Mouse (Mus musculus) midbrain, embryonic 16.5 days (tissue): Measurements from ENCODE around the gene Cubn. TPM values are rescaled to one million over a fixed set of nuclear protein-coding genes. Genes with fewer than 3 reads are reported as not detected.

ENCODE experiments used
- ATAC-seq: fragments of 200-750 bp; cut with Nextera tagmentation; 2 replicates; pipeline ENCODE4 v1.8.0; 2017; ENCODE audit warnings: moderate TSS enrichment
- H3K27ac ChIP-seq: fragments of 300-500 bp; sonication (generic); 2 replicates; pipeline ENCODE4 v1.5.1; 2014; ENCODE audit warnings: mild to moderate bottlenecking, low read length, mixed read lengths
- H3K27me3 ChIP-seq: fragments of 300-500 bp; sonication (generic); 2 replicates; pipeline ENCODE4 v1.6.1; 2014; ENCODE audit warnings: low read depth, low read length, mixed read lengths; ENCODE audit not compliant: control insufficient read depth, insufficient read depth
- H3K36me3 ChIP-seq: fragments of 300-500 bp; sonication (generic); 2 replicates; pipeline ENCODE4 v1.6.1; 2014; ENCODE audit warnings: mild to moderate bottlenecking, low read length, moderate library complexity, mixed read lengths; ENCODE audit not compliant: control insufficient read depth, insufficient read depth
- H3K4me1 ChIP-seq: fragments of 300-500 bp; sonication (generic); 2 replicates; pipeline ENCODE4 v1.6.1; 2014; ENCODE audit warnings: mild to moderate bottlenecking, low read length, mixed read lengths; ENCODE audit not compliant: control insufficient read depth, insufficient read depth
- H3K4me2 ChIP-seq: fragments of 300-500 bp; sonication (generic); 2 replicates; pipeline ENCODE4 v1.6.1; 2014; ENCODE audit warnings: mild to moderate bottlenecking, low read length, mixed read lengths
- H3K4me3 ChIP-seq: fragments of 300-500 bp; sonication (generic); 2 replicates; pipeline ENCODE4 v1.5.1; 2014; ENCODE audit warnings: low read depth, mild to moderate bottlenecking, low read length, moderate library complexity, mixed read lengths
- H3K9ac ChIP-seq: fragments of 300-500 bp; sonication (generic); 2 replicates; pipeline ENCODE4 v1.6.1; 2014; ENCODE audit warnings: low read depth, low read length, mixed read lengths
- H3K9me3 ChIP-seq: fragments of 300-500 bp; sonication (generic); replicated peaks from 2 replicates; pipeline ENCODE4 v1.6.1; 2014; ENCODE audit warnings: mild to moderate bottlenecking, low read length, mixed read lengths; ENCODE audit not compliant: control insufficient read depth, poor library complexity, severe bottlenecking
- WGBS: fragments of 180-500 bp; shearing (Covaris S2); extraction: QIAGEN DNeasy Blood & Tissue Kit; methylation state at CpG from one replicate; pipeline ENCODE4 v1.1.7; 2014; 5-methylcytosine and 5-hydroxymethylcytosine counted together
- polyA plus RNA-seq: library from polyadenylated mRNA; unstranded; fragments of >200 nt; fragmentation: Nextera tagmentation; extraction: Ambion mirVana; gene quantifications from 2 replicates; pipeline ENCODE4 v1.2.1, GENCODE M21; 2015

Cubn gene
- polyA plus RNA-seq, 1 experiment from 2014 or later, result 0.63 TPM

- H3K4me2 ChIP-seq, result no peak overlapping the region
- WGBS, result 90% methylated on average over 3 of the region's 3 CpGs
- no peaks in the 10 kb centered on the region for H3K9me3 ChIP-seq
- no peak overlapping the region for H3K4me3 ChIP-seq
- H3K27me3 ChIP-seq, result no peaks in the 10 kb centered on the region
- H3K27ac ChIP-seq, result no peak overlapping the region
- no peaks in the 10 kb centered on the region for H3K4me1 ChIP-seq
- no peak overlapping the region for H3K9ac ChIP-seq
- H3K36me3 ChIP-seq, result no peaks in the 10 kb centered on the region
- ATAC-seq, result no peak
Measured at GRCm38 (mm10) chr2:13466685-13467084, 24.9 kb downstream of the Cubn start.

DNA sequence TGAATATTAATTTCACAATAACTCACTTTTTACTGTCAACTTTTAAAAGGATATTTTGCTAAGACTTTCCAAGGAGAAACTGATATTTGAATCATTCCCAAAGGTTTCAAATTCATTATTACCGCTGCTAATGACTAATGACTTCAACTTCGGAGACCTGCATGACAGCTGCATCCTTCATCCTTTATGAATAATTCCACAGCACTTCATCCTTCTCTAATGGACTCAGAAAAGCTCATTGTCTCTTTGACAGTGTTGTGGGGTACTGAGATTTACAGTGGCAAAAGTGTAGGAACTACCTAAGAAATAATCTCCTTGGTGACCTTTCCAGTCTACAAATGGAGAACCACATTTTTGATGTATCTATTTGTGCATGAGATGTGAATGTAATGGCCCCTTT lies 33.5 kb downstream of the Cubn start:
- Histone ChIP-seq H3K4me3 (no peak overlapping the region), H3K27me3 (no peaks in the 10 kb centered on the region), H3K4me2 (no peak overlapping the region), H3K9ac (no peak overlapping the region), H3K36me3 (no peaks in the 10 kb centered on the region), H3K9me3 (no peaks in the 10 kb centered on the region), H3K27ac (no peak overlapping the region), H3K4me1 (no peaks in the 10 kb centered on the region)
- 70% methylated on average over 2 of the region's 2 CpGs for WGBS
- ATAC-seq, result no peak

GRCm38 (mm10) chr2:13456821-13457220 lies 34.8 kb downstream of the Cubn start:
- 80% methylated on average over 1 of the region's 1 CpGs for WGBS
- H3K9ac ChIP-seq, result no peak overlapping the region
- H3K27ac ChIP-seq, result no peak overlapping the region
- no peaks in the 10 kb centered on the region for H3K36me3 ChIP-seq
- no peaks in the 10 kb centered on the region for H3K27me3 ChIP-seq
- H3K4me3 ChIP-seq, result no peak overlapping the region
- no peaks in the 10 kb centered on the region for H3K4me1 ChIP-seq
- no peak overlapping the region for H3K4me2 ChIP-seq
- ATAC-seq, result no peak
- H3K9me3 ChIP-seq, result no peaks in the 10 kb centered on the region

GRCm38 (mm10) chr2:13451495-13452491 lies 39.8 kb downstream of the Cubn start:
- Histone ChIP-seq H3K4me3 (no peak overlapping the region), H3K27me3 (no peaks in the 10 kb centered on the region), H3K9me3 (no peaks in the 10 kb centered on the region), H3K36me3 (no peaks in the 10 kb centered on the region), H3K27ac (no peak overlapping the region), H3K4me2 (no peak overlapping the region), H3K4me1 (0 out of 2 replicates have a peak, but pooled peaks cover 2% of the 10 kb centered on the region), H3K9ac (no peak overlapping the region)
- ATAC-seq, result 0 out of 2 replicates have a peak, but pooled peaks have one; percentile 26
- WGBS, result 56% methylated on average over 13 of the region's 13 CpGs

- Histone ChIP-seq H3K4me3 (no peak overlapping the region), H3K4me2 (no peak overlapping the region), H3K9me3 (no peaks in the 10 kb centered on the region), H3K4me1 (0 out of 2 replicates have a peak, but pooled peaks cover 2% of the 10 kb centered on the region), H3K36me3 (no peaks in the 10 kb centered on the region), H3K27me3 (no peaks in the 10 kb centered on the region), H3K27ac (no peak overlapping the region), H3K9ac (no peak overlapping the region)
- 58% methylated on average over 3 of the region's 3 CpGs for WGBS
- ATAC-seq, result no peak; the same call in 1 of the 2 replicates
Measured at GRCm38 (mm10) chr2:13450895-13451294, 40.7 kb downstream of the Cubn start.

- no peak overlapping the region for H3K4me3 ChIP-seq
- H3K4me1 ChIP-seq, result 0 out of 2 replicates have a peak, but pooled peaks cover 2% of the 10 kb centered on the region
- H3K4me2 ChIP-seq, result no peak overlapping the region
- no peaks in the 10 kb centered on the region for H3K9me3 ChIP-seq
- no peaks in the 10 kb centered on the region for H3K27me3 ChIP-seq
- H3K27ac ChIP-seq, result peak overlapping the region; percentile 37; the same call in 1 of the 2 replicates
- no peak overlapping the region for H3K9ac ChIP-seq
- ATAC-seq, result peak; percentile 56; the same call in 1 of the 2 replicates
- WGBS, result 56% methylated on average over 2 of the region's 2 CpGs
- no peaks in the 10 kb centered on the region for H3K36me3 ChIP-seq
Measured at GRCm38 (mm10) chr2:13450470-13450869, 41.1 kb downstream of the Cubn start.

DNA sequence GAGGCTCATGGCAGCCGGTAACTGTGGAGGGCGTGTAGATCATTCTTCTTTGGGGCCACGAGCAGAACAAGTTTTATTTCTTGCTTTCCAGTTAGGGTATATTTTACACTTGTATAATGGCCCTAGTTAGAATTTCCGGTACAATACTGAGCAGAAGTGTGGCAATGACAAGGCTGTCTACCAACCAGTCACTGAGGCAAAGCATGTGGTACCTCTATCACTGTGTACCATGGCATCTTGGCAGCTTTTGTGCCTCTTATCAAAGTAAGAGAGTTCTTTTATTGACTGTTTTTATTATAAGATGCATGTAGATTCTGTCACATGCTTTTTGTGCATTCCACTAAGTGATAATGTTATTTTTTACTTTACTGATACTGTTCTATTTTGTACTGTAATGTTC lies 46.5 kb downstream of the Cubn start:
- ATAC-seq, result no peak
- Histone ChIP-seq H3K27ac (no peak overlapping the region), H3K27me3 (no peaks in the 10 kb centered on the region), H3K9me3 (no peaks in the 10 kb centered on the region), H3K4me2 (no peak overlapping the region), H3K36me3 (no peaks in the 10 kb centered on the region), H3K9ac (no peak overlapping the region), H3K4me3 (no peak overlapping the region), H3K4me1 (no peaks in the 10 kb centered on the region)
- WGBS, result 93% methylated on average over 4 of the region's 4 CpGs

DNA sequence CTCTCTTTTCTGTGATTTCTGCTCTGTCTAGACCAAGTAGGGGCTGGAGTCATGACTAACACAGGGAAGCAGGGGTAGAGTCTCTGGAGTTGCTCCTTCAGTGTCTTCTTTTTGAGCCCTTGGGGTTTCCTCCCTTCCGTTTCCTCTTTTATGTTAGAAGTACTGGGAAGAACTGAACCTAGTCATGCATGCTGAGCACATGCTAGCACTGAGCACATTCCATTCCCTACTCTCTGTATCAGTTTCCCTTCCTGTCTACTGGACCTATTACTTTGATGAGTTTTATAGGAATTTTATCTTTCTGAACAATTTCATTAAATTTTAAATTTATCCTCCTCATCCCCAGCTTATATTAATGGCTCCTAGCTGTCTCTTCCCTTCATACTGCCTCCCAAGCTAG lies 52.6 kb downstream of the Cubn start:
- H3K4me3 ChIP-seq, result no peak overlapping the region
- 27% methylated on average over 1 of the region's 1 CpGs for WGBS

DNA sequence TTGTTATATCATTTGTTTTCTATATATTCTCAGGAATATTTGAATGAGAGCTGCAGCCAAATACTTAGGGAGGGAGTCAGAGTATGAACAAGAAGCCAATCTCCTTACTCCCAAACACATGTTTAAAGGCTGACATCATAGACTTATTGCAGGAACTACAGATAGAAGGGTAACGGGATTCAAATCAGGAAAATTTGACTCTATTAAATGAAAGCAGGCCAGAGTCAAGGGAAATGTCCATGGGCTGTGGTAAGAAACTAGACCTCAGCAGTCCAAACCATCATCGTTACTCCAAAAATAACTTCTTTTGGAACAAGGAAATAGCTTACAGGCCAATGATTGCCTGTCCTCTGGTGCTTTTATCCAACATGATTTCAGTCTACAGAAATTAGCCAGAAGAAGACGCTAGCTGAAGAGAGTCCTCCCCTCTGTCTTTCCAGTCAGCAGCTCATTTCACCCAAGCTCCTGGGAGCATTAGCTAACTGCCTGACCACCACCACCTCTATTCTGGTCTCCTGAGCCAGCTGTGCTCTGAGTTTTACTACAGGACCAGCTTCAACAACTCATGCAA lies 53.3 kb downstream of the Cubn start:
- no peak overlapping the region for H3K27ac ChIP-seq
- no peak overlapping the region for H3K4me2 ChIP-seq
- H3K4me3 ChIP-seq, result no peak overlapping the region
- no peaks in the 10 kb centered on the region for H3K36me3 ChIP-seq
- 97% methylated on average over 3 of the region's 3 CpGs for WGBS
- H3K9me3 ChIP-seq, result no peaks in the 10 kb centered on the region
- H3K27me3 ChIP-seq, result no peaks in the 10 kb centered on the region
- no peak overlapping the region for H3K9ac ChIP-seq
- ATAC-seq, result no peak
- no peaks in the 10 kb centered on the region for H3K4me1 ChIP-seq

More for the DNA sequence above, 52.6 kb downstream of the Cubn start:
- Histone ChIP-seq H3K27me3 (no peaks in the 10 kb centered on the region), H3K27ac (no peak overlapping the region), H3K36me3 (no peaks in the 10 kb centered on the region), H3K9me3 (no peaks in the 10 kb centered on the region), H3K9ac (no peak overlapping the region), H3K4me2 (no peak overlapping the region), H3K4me1 (no peaks in the 10 kb centered on the region)
- ATAC-seq, result no peak
